In genomic region chr14:60655941-60656700, GRCm38 (mm10) we compare ENCODE assay signal across 8 mouse cellular contexts. TPM values are rescaled to one million over a fixed set of nuclear protein-coding genes. Genes with fewer than 3 reads are reported as not detected.
DNase-seq lines count a peak whose midpoint lies in the region; ATAC-seq and TF ChIP-seq lines count a peak whose summit lies in the region.

No protein-coding gene starts in this region.

- H3K36me3 ChIP-seq in heart, embryonic 10.5 days = no peaks in the 10 kb centered on the region
- H3K36me3 ChIP-seq in liver, embryonic 16.5 days (ENCODE audit: control insufficient read depth, insufficient read depth) = no peaks in the 10 kb centered on the region

- DNase-seq in cerebellum, adult 2 months = peak; percentile 30 to 54
- DNase-seq in cerebellum, postnatal 14 days = peak; percentile 74 to 77
- DNase-seq in heart, embryonic 10.5 days (ENCODE audit: low spot score) = no peak
- DNase-seq in kidney, postnatal 4 days = peak; percentile 67 to 81
- peak; percentile 42 for DNase-seq in right cerebral cortex, postnatal 4 days

- TF ChIP-seq CTCF in cerebellum, adult 2 months (IDR thresholded peaks at IDR 0.05; ENCODE audit: borderline replicate concordance, insufficient read depth, low read depth, low read length) = no peak

- peak overlapping the region; percentile 30 for H3K4me2 ChIP-seq in liver, embryonic 16.5 days (ENCODE audit: low read depth, low read length)

- 0 out of 2 replicates have a peak overlapping the region, but pooled peaks have one; percentile 7 for H3K9ac ChIP-seq in liver, embryonic 16.5 days (ENCODE audit: low read depth, low read length)

- WGBS in cerebellum, adult 2 months = 37% methylated on average over 15 of the region's 15 CpGs
- 85% methylated on average over 15 of the region's 15 CpGs for WGBS in heart, embryonic 10.5 days
- WGBS in liver, embryonic 16.5 days (ENCODE audit: insufficient replicate concordance) = 73% methylated on average over 15 of the region's 15 CpGs

- TF ChIP-seq POLR2A in cerebellum, adult 2 months (IDR thresholded peaks at IDR 0.05; ENCODE audit: borderline replicate concordance, insufficient read depth, low read length) = no peak

- ATAC-seq in cerebellum, adult (ENCODE audit: insufficient number of reproducible peaks, low FRiP score, low TSS enrichment) = no peak
- peak; percentile 9 for ATAC-seq in liver, embryonic 16.5 days (ENCODE audit: low read depth)
- no peak for ATAC-seq in megakaryocyte-erythroid progenitor cell, adult 5-6 weeks (replicated peaks; ENCODE audit: low FRiP score, low TSS enrichment, poor library complexity, severe bottlenecking)

- peak overlapping the region; percentile 45 for H3K4me3 ChIP-seq in cerebellum, adult 2 months (replicated peaks; ENCODE audit: insufficient read depth, low read depth, low read length)
- H3K4me3 ChIP-seq in heart, embryonic 10.5 days = no peak overlapping the region
- H3K4me3 ChIP-seq in liver, embryonic 16.5 days (ENCODE audit: low read depth, low read length) = no peak overlapping the region

- peaks cover 5% of the 10 kb centered on the region for H3K4me1 ChIP-seq in cerebellum, adult 2 months (ENCODE audit: control insufficient read depth, insufficient read depth, low read length)
- peaks cover 11% of the 10 kb centered on the region for H3K4me1 ChIP-seq in heart, embryonic 10.5 days
- peaks cover 61% of the 10 kb centered on the region for H3K4me1 ChIP-seq in liver, embryonic 16.5 days (ENCODE audit: control insufficient read depth, low read depth, low read length)

- no peak overlapping the region for H3K27ac ChIP-seq in cerebellum, adult 2 months (ENCODE audit: insufficient read depth, low read length)
- peak overlapping the region; percentile 47; the same call in 1 of the 2 replicates for H3K27ac ChIP-seq in heart, embryonic 10.5 days
- peak overlapping the region; percentile 91 for H3K27ac ChIP-seq in liver, embryonic 16.5 days (ENCODE audit: low read length)

- H3K9me3 ChIP-seq in heart, embryonic 10.5 days = no peaks in the 10 kb centered on the region
- H3K9me3 ChIP-seq in liver, embryonic 16.5 days (replicated peaks; ENCODE audit: control insufficient read depth, low read length) = 0 out of 2 replicates have a peak, but pooled peaks cover 2% of the 10 kb centered on the region

- no peaks in the 10 kb centered on the region for H3K27me3 ChIP-seq in cerebellum, adult 2 months (ENCODE audit: control insufficient read depth, insufficient read depth, low read length)
- no peaks in the 10 kb centered on the region for H3K27me3 ChIP-seq in heart, embryonic 10.5 days (ENCODE audit: insufficient read depth, poor library complexity, severe bottlenecking)
- no peaks in the 10 kb centered on the region for H3K27me3 ChIP-seq in liver, embryonic 16.5 days (ENCODE audit: control insufficient read depth, insufficient read depth, low read depth, low read length)

RNA-seq across cellular contexts. Expression of gene Spata13, which starts 22.3 kb away (rescaled TPM):
- 5.7 and 6.2 TPM in 2 replicates for polyA plus RNA-seq in cerebellum, adult 2 months (2012; rRNA removed)
- 21.2 and 24.7 TPM in 2 replicates for polyA plus RNA-seq in heart, embryonic 10.5 days (2016; fragmentation: Nextera tagmentation; extraction: Ambion mirVana)
- polyA plus RNA-seq in liver, embryonic 16.5 days (2015; fragmentation: Nextera tagmentation; extraction: Ambion mirVana) = 20.5 and 21.5 TPM in 2 replicates
- 1.7 and 2.7 TPM in 2 replicates for total RNA-seq in megakaryocyte-erythroid progenitor cell, adult 5-6 weeks (2014; fragmentation: Nextera tagmentation)
- total RNA-seq in megakaryocyte-erythroid progenitor cell, adult 5-6 weeks (2017) = 3.0 and 3.4 TPM in 2 replicates
